Mouse (Mus musculus) liver, adult 2 months (tissue): ENCODE measurements around the gene Rap2a. TPM values are rescaled to one million over a fixed set of nuclear protein-coding genes. Genes with fewer than 3 reads are reported as not detected.

Source experiments
- DNase-seq: peaks from one replicate; pipeline ENCODE4 v3.0.0-alpha.2; 2011; ENCODE audit warnings: low read depth, low spot score; ENCODE audit errors: extremely low read depth
- H3K27ac ChIP-seq: fragments of 200-500 bp; replicated peaks from 2 replicates; pipeline ENCODE4 v1.5.1; 2012; ENCODE audit warnings: low read depth, mild to moderate bottlenecking, control low read depth, inconsistent platforms, low read length; ENCODE audit not compliant: insufficient read depth
- H3K27me3 ChIP-seq: fragments of 200-500 bp; 2 replicates; pipeline ENCODE4 v1.6.1; 2012; ENCODE audit warnings: mild to moderate bottlenecking, moderate library complexity, low read length, inconsistent platforms; ENCODE audit not compliant: control insufficient read depth, insufficient read depth
- H3K36me3 ChIP-seq: fragments of 200-500 bp; 2 replicates; pipeline ENCODE4 v1.6.1; 2012; ENCODE audit warnings: low read length, inconsistent platforms; ENCODE audit not compliant: control insufficient read depth, insufficient read depth
- H3K4me1 ChIP-seq: fragments of 200-500 bp; 2 replicates; pipeline ENCODE4 v1.6.1; 2011; ENCODE audit warnings: low read length; ENCODE audit not compliant: control insufficient read depth, insufficient read depth
- H3K4me3 ChIP-seq: fragments of 200-500 bp; 2 replicates; pipeline ENCODE4 v1.5.1; 2011; ENCODE audit warnings: low read depth, mild to moderate bottlenecking, control low read depth, low read length, moderate library complexity; ENCODE audit not compliant: insufficient read depth
- H3K79me2 ChIP-seq: fragments of 200-500 bp; 2 replicates; pipeline ENCODE4 v1.6.1; 2012; ENCODE audit warnings: inconsistent platforms, mild to moderate bottlenecking, low read length, moderate library complexity; ENCODE audit not compliant: control insufficient read depth, insufficient read depth
- H3K9ac ChIP-seq: fragments of 200-500 bp; 2 replicates; pipeline ENCODE4 v1.6.1; 2012; ENCODE audit warnings: low read depth, mild to moderate bottlenecking, control low read depth, inconsistent platforms, low read length
- CTCF ChIP-seq: fragments of 200-500 bp; IDR thresholded peaks from 2 replicates; pipeline ENCODE4 v1.5.1; 2011; ENCODE audit warnings: low read depth, low read length, control low read depth
- POLR2A ChIP-seq: fragments of 200-500 bp; IDR thresholded peaks from 2 replicates; pipeline ENCODE4 v1.6.1; 2011; ENCODE audit warnings: low read length, control low read depth; ENCODE audit not compliant: insufficient read depth; ENCODE audit errors: extremely low read depth
- WGBS: fragments of 180-500 bp; shearing (Covaris S2); methylation state at CpG from one replicate; pipeline ENCODE4 v1.1.7; 2018; 5-methylcytosine and 5-hydroxymethylcytosine counted together
- polyA plus RNA-seq: library from polyadenylated mRNA; depleted of rRNA; stranded (reverse); fragments of >200 nt; gene quantifications from 2 replicates; pipeline ENCODE4 v1.2.3, GENCODE M21; 2012
- total RNA-seq: library from RNA; depleted of rRNA; stranded (reverse); fragments of >200 nt; gene quantifications from 2 replicates; pipeline ENCODE4 v1.2.3, GENCODE M21; 2014

Rap2a gene
- total and polyA plus RNA-seq, 2 experiments: 7.4 to 10.7 TPM

DNA sequence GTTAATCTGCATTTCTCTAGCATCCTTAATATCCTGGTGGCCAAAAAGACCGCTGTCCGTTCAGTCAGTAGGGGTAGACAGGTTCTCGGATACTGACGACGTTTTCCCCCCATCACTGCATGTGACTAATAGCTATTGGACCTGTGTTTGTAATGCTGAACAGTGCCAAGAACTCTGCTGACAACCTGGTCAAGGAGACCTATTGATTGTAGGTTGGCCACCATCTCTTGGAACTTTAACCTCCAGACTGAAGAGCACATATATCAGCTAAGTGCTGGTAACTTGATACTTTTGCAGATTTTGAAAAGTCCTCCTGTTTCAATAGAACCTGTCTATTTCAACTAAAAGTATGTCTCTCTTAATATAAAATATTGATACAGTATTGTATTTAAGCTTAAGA, 22.5 kb downstream of the Rap2a start:
- H3K27me3 ChIP-seq: no peaks in the 10 kb centered on the region
- DNase-seq: peak; percentile 94
- no peak for TF ChIP-seq POLR2A
- TF ChIP-seq CTCF: no peak
- WGBS: 38% methylated on average over 5 of the region's 5 CpGs
- no peak overlapping the region for H3K4me3 ChIP-seq
- peaks cover 12% of the 10 kb centered on the region for H3K79me2 ChIP-seq
- peak overlapping the region; percentile 21; the same call in 1 of the 2 replicates for H3K27ac ChIP-seq
- H3K36me3 ChIP-seq: peaks cover 6% of the 10 kb centered on the region
- no peak overlapping the region for H3K9ac ChIP-seq
- peaks cover 19% of the 10 kb centered on the region for H3K4me1 ChIP-seq

DNA sequence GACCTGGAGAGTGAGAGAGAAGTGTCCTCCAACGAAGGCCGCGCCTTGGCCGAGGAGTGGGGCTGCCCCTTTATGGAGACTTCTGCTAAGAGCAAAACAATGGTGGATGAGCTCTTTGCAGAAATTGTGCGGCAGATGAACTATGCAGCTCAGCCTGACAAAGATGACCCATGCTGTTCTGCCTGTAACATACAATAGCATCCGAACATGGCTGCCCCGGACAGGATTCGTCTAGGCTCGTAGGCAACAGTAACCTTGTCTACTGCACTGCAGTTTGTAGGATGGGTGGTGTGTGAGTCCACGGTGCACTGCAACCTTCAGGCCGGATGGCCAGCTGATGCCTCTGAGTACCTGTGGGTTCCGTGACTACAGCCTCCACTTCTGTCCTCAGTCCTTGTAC, 25.4 kb downstream of the Rap2a start:
- TF ChIP-seq POLR2A (no peak), CTCF (no peak)
- H3K4me3 ChIP-seq: no peak overlapping the region
- H3K9ac ChIP-seq: no peak overlapping the region
- peaks cover 12% of the 10 kb centered on the region for H3K79me2 ChIP-seq
- H3K4me1 ChIP-seq: peaks cover 15% of the 10 kb centered on the region
- peaks cover 6% of the 10 kb centered on the region for H3K36me3 ChIP-seq
- no peak overlapping the region for H3K27ac ChIP-seq
- DNase-seq: no peak
- WGBS: 96% methylated on average over 12 of the region's 12 CpGs
- no peaks in the 10 kb centered on the region for H3K27me3 ChIP-seq

DNA sequence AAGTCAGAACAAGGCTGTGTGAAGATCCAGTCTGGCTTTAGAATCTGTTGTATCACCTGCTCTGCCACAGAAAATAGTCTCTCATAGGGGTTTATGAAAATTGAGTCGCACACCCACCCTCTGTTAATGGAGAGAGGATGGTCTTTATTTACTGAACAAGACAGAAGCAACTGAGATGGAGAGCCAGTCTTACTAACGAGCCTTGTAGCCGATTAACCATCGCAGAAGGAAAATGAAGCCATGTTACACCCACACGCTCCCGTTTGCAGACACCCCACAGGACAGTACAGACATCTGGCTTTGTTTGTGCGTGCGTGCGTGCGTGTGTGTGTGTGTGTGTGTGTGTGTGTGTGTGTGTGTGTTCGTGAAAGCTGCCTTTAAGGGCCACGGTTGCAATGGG, 26.2 kb downstream of the Rap2a start:
- no peak for DNase-seq
- no peak for TF ChIP-seq POLR2A
- TF ChIP-seq CTCF: no peak
- WGBS: 93% methylated on average over 12 of the region's 12 CpGs
- Histone ChIP-seq H3K4me1 (peaks cover 15% of the 10 kb centered on the region), H3K4me3 (no peak overlapping the region), H3K9ac (no peak overlapping the region), H3K27me3 (no peaks in the 10 kb centered on the region), H3K36me3 (peaks cover 6% of the 10 kb centered on the region), H3K27ac (no peak overlapping the region), H3K79me2 (peaks cover 12% of the 10 kb centered on the region)

DNA sequence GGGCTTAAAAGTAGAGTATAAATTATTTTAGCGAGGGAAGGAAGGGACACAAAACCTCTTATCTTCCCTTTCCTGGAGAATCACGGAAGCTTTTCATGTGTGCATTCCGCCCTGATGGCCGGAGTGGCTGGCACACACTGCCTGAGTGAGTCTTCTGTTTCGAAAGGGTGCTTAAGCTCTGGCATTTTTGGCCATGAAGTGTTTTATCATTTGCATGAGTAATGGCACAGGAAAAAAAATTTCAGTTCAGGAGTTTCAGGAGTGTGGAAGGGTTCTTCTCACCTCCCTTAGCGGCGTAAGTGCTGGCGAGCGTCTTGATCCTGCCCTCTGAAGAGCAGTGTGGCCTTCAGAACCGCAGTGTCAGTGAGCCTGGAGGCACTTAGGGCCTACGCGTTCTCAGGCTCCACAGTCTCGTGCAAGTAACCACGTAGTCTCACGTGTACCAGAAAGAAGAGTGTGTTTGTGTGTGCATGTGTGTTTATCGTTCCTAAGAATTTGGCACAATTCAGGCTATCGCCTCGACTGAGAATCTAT, 26.8 kb downstream of the Rap2a start:
- Histone ChIP-seq H3K4me1 (peaks cover 10% of the 10 kb centered on the region), H3K27ac (no peak overlapping the region), H3K4me3 (no peak overlapping the region), H3K36me3 (peaks cover 6% of the 10 kb centered on the region), H3K27me3 (no peaks in the 10 kb centered on the region), H3K9ac (no peak overlapping the region), H3K79me2 (peaks cover 12% of the 10 kb centered on the region)
- DNase-seq: no peak
- 93% methylated on average over 18 of the region's 18 CpGs for WGBS
- no peak for TF ChIP-seq CTCF
- no peak for TF ChIP-seq POLR2A

DNA sequence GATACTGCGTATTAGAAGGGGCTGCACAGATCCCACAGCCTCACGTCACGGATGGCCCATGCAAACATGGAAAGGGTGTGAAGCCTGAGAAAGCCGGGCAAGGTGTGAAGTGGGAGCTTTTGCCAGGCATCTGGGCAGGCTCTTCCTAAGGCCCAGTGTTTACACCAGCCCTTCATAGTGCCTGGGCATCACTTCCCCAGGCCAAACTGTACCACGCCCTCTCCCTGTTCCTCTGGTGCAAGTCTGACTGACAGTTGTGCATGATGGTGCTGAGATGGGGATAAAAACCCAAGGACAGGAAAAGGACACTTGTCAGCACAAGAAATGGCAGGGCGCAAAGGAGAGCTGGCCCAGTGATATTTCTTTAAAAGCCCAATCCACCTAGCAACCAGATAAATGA, 27.7 kb downstream of the Rap2a start:
- 97% methylated on average over 6 of the region's 6 CpGs for WGBS
- DNase-seq: no peak
- H3K79me2 ChIP-seq: peaks cover 12% of the 10 kb centered on the region
- no peak for TF ChIP-seq CTCF
- H3K9ac ChIP-seq: no peak overlapping the region
- peaks cover 6% of the 10 kb centered on the region for H3K36me3 ChIP-seq
- H3K27me3 ChIP-seq: no peaks in the 10 kb centered on the region
- peaks cover 4% of the 10 kb centered on the region for H3K4me1 ChIP-seq
- no peak overlapping the region for H3K4me3 ChIP-seq
- H3K27ac ChIP-seq: no peak overlapping the region

DNA sequence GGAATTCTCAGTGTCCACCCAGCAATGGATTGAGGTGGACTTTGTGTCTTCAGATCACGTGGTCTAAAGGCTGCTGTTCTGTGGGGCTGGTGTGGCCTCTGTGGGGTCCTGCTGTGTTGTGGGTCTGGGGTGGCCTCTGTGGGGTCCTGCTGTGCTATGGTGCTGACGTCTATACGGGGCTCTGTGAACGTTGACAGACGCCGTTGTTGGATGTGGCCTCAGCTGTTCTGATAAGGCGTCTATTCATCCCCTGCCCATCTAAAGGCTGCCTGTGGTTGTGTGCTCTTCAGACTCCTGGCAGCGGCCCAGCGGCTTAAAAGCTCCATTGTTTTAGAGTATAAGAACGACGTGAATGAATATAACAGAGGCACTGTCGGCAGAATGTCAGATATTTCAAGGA, 29.3 kb downstream of the Rap2a start:
- no peak overlapping the region for H3K27ac ChIP-seq
- no peaks in the 10 kb centered on the region for H3K27me3 ChIP-seq
- DNase-seq: no peak
- H3K4me3 ChIP-seq: no peak overlapping the region
- WGBS: 73% methylated on average over 12 of the region's 12 CpGs
- H3K9ac ChIP-seq: no peak overlapping the region
- H3K36me3 ChIP-seq: peaks cover 6% of the 10 kb centered on the region
- no peaks in the 10 kb centered on the region for H3K79me2 ChIP-seq
- no peaks in the 10 kb centered on the region for H3K4me1 ChIP-seq
- TF ChIP-seq POLR2A (no peak), CTCF (no peak)
